Mouse (Mus musculus): ENCODE results near the gene Cabp1. TPM values are rescaled to one million over a fixed set of nuclear protein-coding genes. Genes with fewer than 3 reads are reported as not detected.

Gene Cabp1
- polyA plus RNA-seq, 1 experiment: 3.1 TPM

DNA sequence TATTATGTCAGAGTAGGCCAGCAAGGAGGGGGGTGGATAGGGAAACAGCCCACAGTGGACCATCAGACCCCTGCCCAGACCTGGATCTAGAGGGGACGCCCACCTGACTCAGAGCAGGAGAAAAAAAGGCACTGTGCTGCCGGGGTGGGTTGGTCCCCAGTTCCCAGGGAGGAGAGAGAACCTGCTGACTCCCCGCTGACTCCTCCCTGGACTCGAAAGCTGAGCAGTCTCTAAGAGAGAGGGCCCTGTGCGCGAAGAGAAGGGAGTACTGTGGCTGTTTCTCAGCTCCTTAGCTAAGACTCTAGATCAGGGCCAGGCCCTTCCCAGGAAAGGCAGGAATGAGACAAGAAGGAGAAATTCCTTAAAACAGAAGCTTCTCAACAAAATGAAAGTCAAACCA is 49.7 kb downstream of the Cabp1 start:
- Histone ChIP-seq H3K79me2 (ENCODE audit: control insufficient read depth, insufficient read depth) (no peaks in the 10 kb centered on the region), H3K27me3 (ENCODE audit: control insufficient read depth, insufficient read depth, insufficient read length) (no peaks in the 10 kb centered on the region), H3ac (ENCODE audit: control insufficient read depth, insufficient read length) (no peak overlapping the region), H3K4me3 (no peak overlapping the region), H3K4me2 (ENCODE audit: low read depth) (no peak overlapping the region), H3K36me3 (ENCODE audit: control insufficient read depth, insufficient read depth) (peaks cover 20% of the 10 kb centered on the region)
- no peak for TF ChIP-seq MYOD1 (IDR thresholded peaks at IDR 0.05; ENCODE audit: control insufficient read depth in 1 of 3, insufficient read length in 2 of 3, low read depth in 2 of 3)
- TF ChIP-seq SRF (IDR thresholded peaks at IDR 0.05; ENCODE audit: control insufficient read depth, insufficient read length, low read depth): no peak
- TF ChIP-seq MYOG (IDR thresholded peaks at IDR 0.05; ENCODE audit: control insufficient read depth in 1 of 3, insufficient read depth in 1 of 3, insufficient read length in 2 of 3, low read depth in 2 of 3): no peak
- no peak for TF ChIP-seq REST (IDR thresholded peaks at IDR 0.05; ENCODE audit: insufficient read depth, insufficient read length)
- no peak for TF ChIP-seq TCF3 (IDR thresholded peaks at IDR 0.05; ENCODE audit: insufficient read length, low read depth)
- TF ChIP-seq TCF12 (IDR thresholded peaks at IDR 0.05; ENCODE audit: insufficient read depth, poor library complexity, severe bottlenecking): no peak
- no peak for TF ChIP-seq POLR2AphosphoS2 (IDR thresholded peaks at IDR 0.05; ENCODE audit: insufficient read length, low read depth)
- TF ChIP-seq USF1 (IDR thresholded peaks at IDR 0.05; ENCODE audit: low read depth): no peak
- no peak for TF ChIP-seq CEBPB (IDR thresholded peaks at IDR 0.05; ENCODE audit: insufficient read depth, poor library complexity, severe bottlenecking)
- TF ChIP-seq E2F4 (IDR thresholded peaks at IDR 0.05; ENCODE audit: insufficient read depth): no peak
- no peak for TF ChIP-seq MAX (IDR thresholded peaks at IDR 0.05; ENCODE audit: low read depth)
- no peak for TF ChIP-seq POLR2A (IDR thresholded peaks at IDR 0.05; ENCODE audit: insufficient read length, low read depth)

GRCm38 (mm10) chr5:115143552-115143951 is 50.6 kb downstream of the Cabp1 start:
- Histone ChIP-seq H3K36me3 (ENCODE audit: control insufficient read depth, insufficient read depth) (peaks cover 13% of the 10 kb centered on the region), H3K4me3 (no peak overlapping the region), H3K79me2 (ENCODE audit: control insufficient read depth, insufficient read depth) (no peaks in the 10 kb centered on the region), H3K27me3 (ENCODE audit: control insufficient read depth, insufficient read depth, insufficient read length) (no peaks in the 10 kb centered on the region), H3K4me2 (ENCODE audit: low read depth) (no peak overlapping the region), H3ac (ENCODE audit: control insufficient read depth, insufficient read length) (no peak overlapping the region)
- TF ChIP-seq POLR2A (IDR thresholded peaks at IDR 0.05; ENCODE audit: insufficient read length, low read depth) (no peak), CEBPB (IDR thresholded peaks at IDR 0.05; ENCODE audit: insufficient read depth, poor library complexity, severe bottlenecking) (no peak), POLR2AphosphoS2 (IDR thresholded peaks at IDR 0.05; ENCODE audit: insufficient read length, low read depth) (no peak), E2F4 (IDR thresholded peaks at IDR 0.05; ENCODE audit: insufficient read depth) (no peak), USF1 (IDR thresholded peaks at IDR 0.05; ENCODE audit: low read depth) (no peak), REST (IDR thresholded peaks at IDR 0.05; ENCODE audit: insufficient read depth, insufficient read length) (no peak), MAX (IDR thresholded peaks at IDR 0.05; ENCODE audit: low read depth) (no peak), MYOD1 (IDR thresholded peaks at IDR 0.05; ENCODE audit: control insufficient read depth in 1 of 3, insufficient read length in 2 of 3, low read depth in 2 of 3) (no peak), TCF3 (IDR thresholded peaks at IDR 0.05; ENCODE audit: insufficient read length, low read depth) (no peak), TCF12 (IDR thresholded peaks at IDR 0.05; ENCODE audit: insufficient read depth, poor library complexity, severe bottlenecking) (no peak), SRF (IDR thresholded peaks at IDR 0.05; ENCODE audit: control insufficient read depth, insufficient read length, low read depth) (no peak)

DNA sequence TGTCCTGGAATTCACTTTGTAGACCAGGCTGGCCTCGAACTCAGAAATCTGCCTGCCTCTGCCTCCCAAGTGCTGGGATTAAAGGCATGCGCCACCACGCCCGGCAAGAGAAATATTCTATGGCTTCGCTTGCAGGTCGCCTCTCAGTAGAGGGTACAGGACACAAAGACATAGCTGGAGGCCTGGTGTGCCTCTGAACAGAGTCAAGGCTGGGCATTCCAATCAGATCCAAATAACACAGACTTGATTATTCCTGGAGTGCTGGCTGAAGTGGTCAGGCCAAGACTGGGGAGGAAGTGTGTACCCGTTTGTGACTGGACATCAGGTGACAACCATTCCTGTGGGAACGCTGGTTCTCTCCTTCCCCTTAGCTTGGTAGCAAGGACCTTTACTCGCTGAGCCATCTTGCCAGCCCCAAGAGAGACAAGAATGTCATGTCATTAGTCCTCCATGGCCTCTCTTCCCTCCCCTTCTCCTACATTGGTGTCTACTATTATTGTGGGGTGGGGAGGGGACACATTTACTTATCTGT is 51.9 kb downstream of the Cabp1 start:
- H3ac ChIP-seq (ENCODE audit: control insufficient read depth, insufficient read length): no peak overlapping the region
- no peak overlapping the region for H3K4me3 ChIP-seq
- TF ChIP-seq POLR2AphosphoS2 (IDR thresholded peaks at IDR 0.05; ENCODE audit: insufficient read length, low read depth) (peak; percentile 57), SRF (IDR thresholded peaks at IDR 0.05; ENCODE audit: control insufficient read depth, insufficient read length, low read depth) (no peak)
- no peak overlapping the region for H3K4me2 ChIP-seq (ENCODE audit: low read depth)
- H3K27me3 ChIP-seq (ENCODE audit: control insufficient read depth, insufficient read depth, insufficient read length): no peaks in the 10 kb centered on the region
- no peaks in the 10 kb centered on the region for H3K79me2 ChIP-seq (ENCODE audit: control insufficient read depth, insufficient read depth)
- peaks cover 4% of the 10 kb centered on the region for H3K36me3 ChIP-seq (ENCODE audit: control insufficient read depth, insufficient read depth)

DNA sequence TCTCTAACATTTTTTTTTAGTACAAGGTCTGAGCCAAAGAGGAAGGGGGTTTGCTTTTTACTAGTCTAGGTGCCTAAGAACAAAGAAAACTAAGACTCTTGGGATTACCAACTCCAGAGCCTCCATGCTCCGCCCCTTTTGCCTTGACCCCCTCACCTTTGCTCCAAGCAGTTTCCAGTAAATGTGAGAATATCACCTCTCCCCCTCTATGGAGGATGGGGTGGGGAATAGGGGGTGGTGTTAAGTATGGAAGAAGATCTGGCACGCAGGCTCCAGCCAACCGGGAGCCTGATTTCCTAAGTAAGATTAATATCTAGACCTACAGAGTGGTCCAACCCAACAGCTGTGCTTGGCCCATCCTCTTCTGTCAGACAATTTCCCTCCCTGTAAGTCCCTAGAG is 53.5 kb downstream of the Cabp1 start:
- TF ChIP-seq USF1 (IDR thresholded peaks at IDR 0.05; ENCODE audit: low read depth) (no peak), SRF (IDR thresholded peaks at IDR 0.05; ENCODE audit: control insufficient read depth, insufficient read length, low read depth) (no peak), TCF3 (IDR thresholded peaks at IDR 0.05; ENCODE audit: insufficient read length, low read depth) (no peak), CEBPB (IDR thresholded peaks at IDR 0.05; ENCODE audit: insufficient read depth, poor library complexity, severe bottlenecking) (no peak), POLR2AphosphoS2 (IDR thresholded peaks at IDR 0.05; ENCODE audit: insufficient read length, low read depth) (no peak), MAX (IDR thresholded peaks at IDR 0.05; ENCODE audit: low read depth) (no peak), REST (IDR thresholded peaks at IDR 0.05; ENCODE audit: insufficient read depth, insufficient read length) (no peak), E2F4 (IDR thresholded peaks at IDR 0.05; ENCODE audit: insufficient read depth) (no peak), MYOG (IDR thresholded peaks at IDR 0.05; ENCODE audit: control insufficient read depth in 1 of 3, insufficient read depth in 1 of 3, insufficient read length in 2 of 3, low read depth in 2 of 3) (no peak), POLR2A (IDR thresholded peaks at IDR 0.05; ENCODE audit: insufficient read length, low read depth) (no peak), TCF12 (IDR thresholded peaks at IDR 0.05; ENCODE audit: insufficient read depth, poor library complexity, severe bottlenecking) (no peak), MYOD1 (IDR thresholded peaks at IDR 0.05; ENCODE audit: control insufficient read depth in 1 of 3, insufficient read length in 2 of 3, low read depth in 2 of 3) (no peak)
- no peaks in the 10 kb centered on the region for H3K27me3 ChIP-seq (ENCODE audit: control insufficient read depth, insufficient read depth, insufficient read length)

DNA sequence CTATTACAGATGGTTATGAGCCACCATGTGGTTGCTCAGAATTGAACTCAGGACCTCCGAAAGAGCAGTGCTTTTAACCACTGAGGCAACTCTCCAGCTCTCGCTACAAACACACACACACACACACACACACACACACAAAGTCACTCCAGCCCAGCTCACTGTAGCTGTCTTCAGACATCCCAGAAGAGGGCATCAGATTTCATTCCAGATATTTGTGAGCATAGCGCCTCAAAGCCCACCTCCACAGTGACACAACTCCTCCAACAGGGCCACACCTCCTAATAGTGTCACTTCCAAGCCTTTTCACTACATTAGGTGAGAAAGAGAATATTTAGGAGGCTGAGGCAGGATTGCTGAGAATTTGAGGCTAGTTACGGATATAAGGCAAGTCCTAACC is 55.1 kb downstream of the Cabp1 start:
- TF ChIP-seq MYOD1 (IDR thresholded peaks at IDR 0.05; ENCODE audit: control insufficient read depth in 1 of 3, insufficient read length in 2 of 3, low read depth in 2 of 3): no peak
- no peak for TF ChIP-seq MYOG (IDR thresholded peaks at IDR 0.05; ENCODE audit: control insufficient read depth in 1 of 3, insufficient read depth in 1 of 3, insufficient read length in 2 of 3, low read depth in 2 of 3)
- TF ChIP-seq MAX (IDR thresholded peaks at IDR 0.05; ENCODE audit: low read depth): no peak
- no peak for TF ChIP-seq SRF (IDR thresholded peaks at IDR 0.05; ENCODE audit: control insufficient read depth, insufficient read length, low read depth)
- no peak for TF ChIP-seq CEBPB (IDR thresholded peaks at IDR 0.05; ENCODE audit: insufficient read depth, poor library complexity, severe bottlenecking)
- TF ChIP-seq TCF12 (IDR thresholded peaks at IDR 0.05; ENCODE audit: insufficient read depth, poor library complexity, severe bottlenecking): no peak
- TF ChIP-seq TCF3 (IDR thresholded peaks at IDR 0.05; ENCODE audit: insufficient read length, low read depth): no peak
- H3K27me3 ChIP-seq (ENCODE audit: control insufficient read depth, insufficient read depth, insufficient read length): no peaks in the 10 kb centered on the region

More for the DNA sequence above, 53.5 kb downstream of the Cabp1 start:
- Histone ChIP-seq H3K4me3 (no peak overlapping the region), H3K4me2 (ENCODE audit: low read depth) (no peak overlapping the region), H3K79me2 (ENCODE audit: control insufficient read depth, insufficient read depth) (no peaks in the 10 kb centered on the region), H3ac (ENCODE audit: control insufficient read depth, insufficient read length) (no peak overlapping the region), H3K36me3 (ENCODE audit: control insufficient read depth, insufficient read depth) (no peaks in the 10 kb centered on the region)

More for the DNA sequence above, 55.1 kb downstream of the Cabp1 start:
- Histone ChIP-seq H3K79me2 (ENCODE audit: control insufficient read depth, insufficient read depth) (peaks cover 1% of the 10 kb centered on the region), H3ac (ENCODE audit: control insufficient read depth, insufficient read length) (no peak overlapping the region), H3K36me3 (ENCODE audit: control insufficient read depth, insufficient read depth) (no peaks in the 10 kb centered on the region), H3K4me2 (ENCODE audit: low read depth) (no peak overlapping the region), H3K4me3 (no peak overlapping the region)

All from myocyte (in vitro differentiated cells).